Mouse (Mus musculus) T-cell, adult 66 days (primary cell): ENCODE measurements around the gene Gm43191. TPM values are rescaled to one million over a fixed set of nuclear protein-coding genes. Genes with fewer than 3 reads are reported as not detected.

Experiments used
- total RNA-seq, 2 experiments: library from RNA; stranded (reverse); gene quantifications; 3 replicates in 1 of 2; 4 replicates in 1 of 2; pipeline ENCODE4 v1.2.4; 2023

Gm43191 gene
- not detected for total RNA-seq

DNA sequence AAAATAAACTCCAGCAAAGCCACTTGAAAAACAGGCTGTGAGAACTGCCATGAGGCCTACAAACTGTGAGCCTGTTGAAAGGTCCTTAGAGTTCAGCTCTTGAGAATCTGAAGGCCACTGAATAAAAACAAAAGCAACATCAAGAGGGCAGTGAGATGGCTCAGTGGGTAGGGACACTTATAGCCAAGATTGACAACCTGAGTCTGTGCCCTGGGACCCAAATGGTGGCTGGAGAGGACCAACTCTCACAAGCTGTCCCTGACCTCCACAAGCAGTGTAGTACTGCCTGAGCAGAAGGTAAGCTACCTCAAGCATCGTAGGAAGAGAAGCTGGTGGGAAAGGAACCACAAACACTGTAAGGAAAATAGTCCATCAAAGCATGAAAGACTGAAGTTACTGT, at the start of gene Gm43191:
Gm43191 (minus strand) TSS at position 101 of the 400 bp plus-strand sequence.

DNA sequence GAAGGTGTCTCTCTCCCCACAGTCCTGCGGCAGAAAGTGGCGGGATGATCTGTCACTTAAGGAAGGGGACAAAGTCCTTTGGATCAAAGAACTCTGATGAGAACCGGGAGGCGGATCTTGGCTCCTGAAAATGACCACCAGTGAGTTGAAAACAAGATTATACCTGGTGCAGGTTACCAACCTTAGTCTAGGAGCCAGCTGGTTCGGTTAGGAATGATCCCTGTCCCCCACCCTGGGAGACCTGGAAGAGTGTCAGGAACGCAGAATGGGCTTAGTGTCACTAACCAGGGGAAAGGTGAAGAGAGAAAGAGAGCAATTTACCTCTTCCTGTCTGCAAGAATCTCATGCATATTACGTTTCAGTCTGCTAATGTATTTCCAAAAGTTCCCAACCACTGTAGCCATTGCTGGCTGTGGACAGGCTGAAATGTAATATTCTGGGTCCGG, 31.4 kb upstream of the Gm43191 start, which contains the start of gene Slc35a3:
Slc35a3 (minus strand) TSS at position 396 of the 446 bp plus-strand sequence.

DNA sequence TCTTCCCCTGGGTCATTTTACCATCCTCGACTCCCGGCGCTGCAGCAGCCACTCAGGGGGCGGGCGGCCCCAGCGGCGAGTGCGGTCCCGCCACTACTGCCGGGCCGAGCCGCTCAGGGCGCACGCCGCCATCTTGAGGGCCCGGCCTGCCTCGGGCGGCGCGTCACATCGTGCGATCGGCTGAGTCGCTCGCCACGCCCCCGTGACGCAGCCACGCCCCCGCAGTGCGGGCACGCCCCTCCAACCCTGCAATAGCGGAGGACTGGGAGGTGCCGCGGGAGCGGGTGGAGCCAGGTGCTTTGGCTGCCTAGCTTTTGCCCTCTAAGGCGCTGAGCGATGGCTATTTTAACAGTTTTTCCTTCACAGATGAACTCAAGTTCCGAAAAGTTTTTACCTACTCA, 18.6 kb downstream of the Gm43191 start, which contains the start of gene Mfsd14a:
Mfsd14a (minus strand) TSS at position 215 of the 401 bp plus-strand sequence.

DNA sequence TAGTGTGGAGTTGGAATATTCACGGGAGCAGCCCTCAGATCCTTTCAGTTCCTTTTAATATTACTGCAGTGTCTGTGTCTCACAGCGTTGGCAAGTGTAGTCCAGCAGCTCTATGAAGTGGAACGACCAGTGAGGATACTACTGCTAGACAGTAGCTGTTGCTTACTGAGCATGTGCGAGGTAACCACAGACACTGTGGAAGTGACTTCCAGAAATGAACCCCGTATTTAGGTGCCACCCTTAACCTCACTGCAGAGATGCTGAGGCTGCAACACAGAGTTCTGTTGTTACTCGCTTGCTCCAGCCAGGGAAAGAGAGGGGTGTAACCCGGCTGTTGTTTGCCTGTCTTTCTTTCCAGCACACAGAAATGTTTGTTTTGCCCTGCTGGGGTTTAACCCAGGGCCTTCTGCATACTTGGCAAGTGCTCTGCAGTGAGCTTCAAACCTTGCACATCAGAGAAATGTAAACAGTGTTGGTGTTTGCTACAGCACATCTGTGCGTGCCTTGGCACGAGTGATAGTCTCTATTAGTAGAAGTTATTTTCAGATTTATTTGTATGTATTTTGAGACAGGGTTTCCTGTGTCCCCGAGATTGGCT, 66.7 kb downstream of the Gm43191 start, which contains the start of gene Trmt13:
Trmt13 (minus strand) TSS at position 293 of the 598 bp plus-strand sequence.

DNA sequence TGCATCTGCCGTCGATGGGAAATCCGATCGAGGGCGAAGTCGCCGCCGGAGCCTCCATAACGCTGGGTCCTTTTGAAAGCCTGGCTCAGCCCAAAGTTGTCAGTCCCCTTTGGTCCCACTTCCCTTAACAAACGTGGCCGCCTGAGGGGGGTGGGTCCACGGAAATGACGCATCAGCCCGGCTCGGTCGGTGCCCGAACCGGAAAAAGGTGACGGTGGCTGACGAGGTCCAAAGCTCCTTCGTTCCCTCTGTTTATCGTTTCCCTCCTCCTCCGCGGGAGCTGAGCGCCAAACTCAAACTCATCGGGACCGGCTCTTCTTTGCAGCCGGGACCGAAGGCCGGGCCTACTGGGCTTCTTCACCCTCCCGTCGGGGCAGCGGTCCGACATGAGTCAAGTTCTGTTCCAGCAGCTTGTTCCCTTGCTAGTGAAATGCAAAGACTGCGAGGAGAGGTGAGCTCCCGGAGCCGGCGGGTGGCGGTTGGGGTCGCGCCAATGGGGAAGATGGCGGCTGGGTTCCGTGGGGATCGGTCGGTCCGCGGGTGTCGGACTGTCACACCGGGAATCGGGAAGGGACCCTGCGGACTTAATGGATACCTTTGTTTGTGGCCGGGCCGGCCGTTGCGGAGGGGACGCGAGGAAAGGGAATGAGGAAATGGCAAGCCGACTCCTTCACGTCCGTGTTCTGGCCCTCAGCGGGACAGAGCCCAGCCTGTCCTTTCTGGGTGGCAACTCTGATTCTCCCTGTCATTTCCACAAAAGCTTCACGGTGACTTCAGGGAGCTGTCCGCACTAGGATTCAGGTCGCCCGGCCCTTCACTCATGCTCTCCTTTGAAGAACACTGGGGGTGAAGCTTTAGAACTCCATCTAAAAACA, 86.1 kb downstream of the Gm43191 start, which contains the start of gene Sass6:
Sass6 (plus strand) TSS at position 255 of the 875 bp plus-strand sequence.

Other genes starting within 250 kb of the Gm43191 start
- gene Rtca, start 173.1 kb downstream of the Gm43191 start, total RNA-seq = 10 to 100 TPM; 24.3 to 26.2 TPM
- 10 to 100 TPM; 15.1 to 16.1 TPM for gene Dbt, start 168.2 kb downstream of the Gm43191 start, total RNA-seq
- gene Lrrc39, start 118.3 kb downstream of the Gm43191 start, total RNA-seq = not detected
- gene Sass6, start 86.3 kb downstream of the Gm43191 start, total RNA-seq = 1 to 10 TPM; 7.5 to 8.5 TPM
- 10 to 100 TPM; 31.1 to 32.3 TPM for gene Trmt13, start 66.7 kb downstream of the Gm43191 start, total RNA-seq
- gene Mfsd14a, start 18.6 kb downstream of the Gm43191 start, total RNA-seq = 10 to 100 TPM; 84.9 to 94.9 TPM
- 10 to 100 TPM; 22.3 to 24.6 TPM for gene Slc35a3, start 31.6 kb upstream of the Gm43191 start, total RNA-seq
- gene Agl, start 126.9 kb upstream of the Gm43191 start, total RNA-seq = 10 to 100 TPM; 11.4 to 11.6 TPM
- 10 to 100 TPM; 12.2 to 14.7 TPM for gene Frrs1, start 178.2 kb upstream of the Gm43191 start, total RNA-seq